Mouse (Mus musculus): ENCODE data around the gene Pik3cg. TPM values are rescaled to one million over a fixed set of nuclear protein-coding genes. Genes with fewer than 3 reads are reported as not detected.

Gene Pik3cg
- 3.6 and 3.7 TPM in 2 replicates for polyA plus RNA-seq (2012; rRNA removed)

GRCm38 (mm10) chr12:32207948-32208891 lies at the start of gene Pik3cg:
Pik3cg (minus strand) TSS chr12:32208659.

Other genes starting within 250 kb of the Pik3cg start
- 5.2 and 5.8 TPM in 2 replicates for gene Prkar2b, start 147.4 kb downstream of the Pik3cg start, polyA plus RNA-seq (2012; rRNA removed)
- 56.0 and 80.3 TPM in 2 replicates for gene Ccdc71l, start 170.0 kb upstream of the Pik3cg start, polyA plus RNA-seq (2012; rRNA removed)